Mouse (Mus musculus): ENCODE data around the gene Myh14.

GRCm38 (mm10) chr7:44624543-44624826, 46.2 kb downstream of the Myh14 start:
- TF ChIP-seq CTCF (IDR thresholded peaks at IDR 0.05; ENCODE audit: borderline replicate concordance, control insufficient read depth, extremely low read depth, insufficient read depth, low read length, poor library complexity): no peak
- TF ChIP-seq POLR2A (IDR thresholded peaks at IDR 0.05; ENCODE audit: control insufficient read depth, extremely low read depth, insufficient read depth, low read length, poor library complexity): no peak

All from thymus, adult 2 months (tissue).